Mouse (Mus musculus) thymus, postnatal 0 days (tissue): ENCODE results near the gene Pycr1. TPM values are rescaled to one million over a fixed set of nuclear protein-coding genes. Genes with fewer than 3 reads are reported as not detected.

Source experiments
- DNase-seq: peaks from one replicate; pipeline ENCODE4 v3.0.0-alpha.2; 2015; ENCODE audit warnings: low spot score
- polyA plus RNA-seq: library from polyadenylated mRNA; unstranded; fragments of >200 nt; fragmentation: Nextera tagmentation; extraction: Ambion mirVana; gene quantifications from 2 replicates; pipeline ENCODE4 v1.2.1, GENCODE M21; 2015

Gene Pycr1
- polyA plus RNA-seq, 1 experiment from 2014 or later, result 1.7 TPM

DNA sequence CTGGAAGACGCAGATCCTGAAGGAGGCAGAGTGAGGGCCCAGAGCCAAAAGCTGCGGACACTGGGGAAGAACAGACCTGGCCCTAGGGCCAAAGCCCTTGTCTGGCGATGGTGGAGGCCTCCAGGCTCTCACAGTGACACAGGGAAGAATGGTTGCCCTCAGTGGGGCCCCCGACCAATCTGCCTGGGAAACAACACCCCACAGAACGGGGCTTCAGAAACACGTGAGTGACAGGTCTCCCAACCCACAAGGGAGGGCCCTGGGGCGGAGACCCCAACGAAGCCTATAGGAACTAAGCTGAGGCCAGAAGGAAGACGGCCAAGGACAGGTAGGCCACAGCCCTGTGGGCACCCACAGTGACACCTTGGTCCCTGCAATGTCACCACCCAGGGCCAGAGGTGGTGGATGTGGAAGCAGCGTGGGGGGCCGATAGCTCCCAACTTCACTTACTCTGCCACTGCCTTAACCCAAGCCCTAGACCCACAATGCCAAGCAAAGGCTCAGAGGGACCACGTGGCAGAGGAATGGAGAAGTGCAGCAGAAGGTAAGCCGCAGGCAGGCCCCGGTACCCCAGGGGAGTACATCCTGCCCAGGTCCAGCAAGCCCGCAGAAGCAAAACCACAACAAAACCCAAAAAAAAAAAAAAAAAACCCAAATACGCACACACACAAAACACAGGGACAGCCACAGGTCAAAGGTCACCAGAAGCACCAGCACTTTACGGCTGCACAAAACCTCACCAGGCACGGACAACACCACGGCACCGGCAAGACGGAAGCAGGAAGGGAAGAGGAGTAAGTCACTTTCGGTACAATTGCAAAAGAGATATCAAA, 15.9 kb downstream of the Pycr1 start:
- DNase-seq, result peak; percentile 80

- no peak for DNase-seq
Observed at GRCm38 (mm10) chr11:120626785-120627467, 16.6 kb downstream of the Pycr1 start.

- DNase-seq, result no peak
Observed at GRCm38 (mm10) chr11:120625152-120625775, 18.3 kb downstream of the Pycr1 start, which contains the start of gene Sirt7. TSS of gene Sirt7 (minus strand) at chr11:120625240.

GRCm38 (mm10) chr11:120624680-120625111, 18.9 kb downstream of the Pycr1 start:
- peak; percentile 88 for DNase-seq

GRCm38 (mm10) chr11:120623961-120624679, 19.4 kb downstream of the Pycr1 start:
- DNase-seq, result peak; percentile 77

GRCm38 (mm10) chr11:120622805-120623204, 20.8 kb downstream of the Pycr1 start:
- DNase-seq, result no peak

- DNase-seq, result no peak
Observed at GRCm38 (mm10) chr11:120620195-120620594, 23.4 kb downstream of the Pycr1 start.

- no peak for DNase-seq
Observed at GRCm38 (mm10) chr11:120618619-120619535, 24.7 kb downstream of the Pycr1 start.

DNA sequence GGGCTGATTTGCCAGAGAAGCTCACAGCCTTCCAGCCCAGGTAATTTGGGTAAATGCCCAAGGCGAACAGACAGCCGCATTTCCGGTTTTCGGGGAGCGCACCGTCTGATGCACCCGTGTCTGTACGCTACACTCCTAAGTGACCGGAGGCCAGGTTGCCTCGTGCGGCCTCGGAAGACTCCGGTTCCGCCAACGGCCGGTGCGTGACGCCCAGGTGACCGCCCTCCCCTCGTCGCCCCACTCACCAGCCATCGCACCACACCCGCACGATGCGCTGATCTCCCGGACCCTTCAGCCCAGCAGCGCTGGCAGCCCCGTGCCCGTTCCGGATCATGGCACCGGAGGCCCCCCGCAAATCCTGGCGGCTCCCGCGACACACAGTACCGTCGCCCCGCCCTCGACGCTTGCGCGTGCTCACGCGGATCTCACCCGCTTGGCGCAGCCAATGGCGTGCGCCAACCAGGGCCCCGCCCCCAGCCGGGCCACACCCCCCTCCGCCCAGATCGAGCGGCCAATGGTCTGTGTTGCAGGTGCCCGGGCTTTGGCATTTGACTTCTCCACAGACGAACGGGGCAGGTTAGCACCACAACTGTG, 26.0 kb downstream of the Pycr1 start, which contains the start of gene Pcyt2:
TSS of gene Pcyt2 (minus strand) at position 418 of the 594 bp plus-strand sequence.
- peak; percentile 94 for DNase-seq

DNA sequence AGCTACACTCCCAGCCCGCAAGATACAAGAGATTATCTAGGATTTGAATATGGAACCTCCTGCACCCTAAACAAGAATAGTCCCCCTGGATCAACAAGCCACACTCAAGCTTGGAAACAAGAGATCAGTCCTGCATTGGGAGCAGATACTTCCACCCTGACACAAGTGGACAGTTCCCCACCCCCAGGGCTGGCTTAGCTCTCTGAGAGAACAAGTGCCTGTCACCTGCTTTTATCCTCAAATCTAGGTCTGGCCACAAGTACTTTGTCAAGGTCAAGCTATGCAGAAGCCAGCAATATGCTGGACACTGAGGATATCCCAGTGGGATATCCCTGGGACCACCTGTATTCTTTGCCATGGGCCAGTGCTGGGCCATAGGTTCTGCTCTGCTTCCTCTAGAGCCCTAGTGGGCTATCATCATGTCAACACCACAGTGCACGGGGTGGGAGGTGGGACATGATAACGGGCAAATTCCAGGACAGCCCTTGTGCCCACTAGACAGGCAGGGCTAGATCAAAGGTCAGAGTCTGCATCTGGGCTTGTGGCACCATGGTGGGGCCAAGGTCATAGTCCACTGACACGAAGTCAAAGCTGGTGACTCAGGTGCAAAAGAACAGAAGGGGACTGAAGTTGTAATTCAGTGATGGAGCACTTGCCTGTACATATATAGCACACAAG, 26.8 kb downstream of the Pycr1 start:
- DNase-seq, result no peak

GRCm38 (mm10) chr11:120615606-120616203, 27.9 kb downstream of the Pycr1 start:
- no peak for DNase-seq

DNA sequence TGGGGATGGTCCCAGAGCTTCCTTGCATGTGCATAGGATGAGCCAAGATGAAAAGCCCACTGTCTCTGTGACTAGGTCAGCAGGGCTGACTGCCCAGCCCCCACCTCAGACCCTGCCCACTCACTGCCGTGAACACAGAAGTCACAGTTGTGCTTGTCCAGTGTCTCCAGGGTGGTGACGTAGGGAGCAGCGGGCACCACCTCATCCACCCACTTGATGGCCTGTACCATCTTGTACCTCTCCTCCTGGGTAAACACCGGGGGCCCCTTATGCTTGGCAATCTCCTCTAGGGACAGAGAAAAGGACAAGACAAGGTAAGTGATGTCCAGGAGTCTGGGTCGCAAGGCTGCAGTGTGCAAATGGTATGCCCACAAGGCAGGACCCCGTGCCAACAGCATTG, 28.4 kb downstream of the Pycr1 start:
- DNase-seq, result no peak

DNA sequence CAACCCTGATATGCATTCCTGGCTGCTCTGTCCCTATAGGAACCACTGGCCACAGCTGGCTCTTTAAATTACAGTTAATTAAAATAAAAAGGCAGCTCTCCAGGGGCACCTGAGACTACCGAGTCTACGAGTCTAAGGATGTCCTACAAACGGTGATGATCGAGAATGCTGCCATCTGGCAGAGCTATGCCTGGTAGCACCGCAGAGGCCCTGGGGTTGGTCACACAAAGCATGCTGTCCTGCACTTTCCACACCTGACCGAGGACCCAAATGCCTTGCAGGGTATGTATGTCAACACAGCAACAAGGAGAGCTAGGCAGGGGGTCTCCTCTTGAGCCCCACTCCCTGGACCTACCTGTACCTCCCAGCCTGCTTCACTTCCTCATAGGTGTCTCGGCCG, 29.6 kb downstream of the Pycr1 start:
- DNase-seq, result no peak

DNA sequence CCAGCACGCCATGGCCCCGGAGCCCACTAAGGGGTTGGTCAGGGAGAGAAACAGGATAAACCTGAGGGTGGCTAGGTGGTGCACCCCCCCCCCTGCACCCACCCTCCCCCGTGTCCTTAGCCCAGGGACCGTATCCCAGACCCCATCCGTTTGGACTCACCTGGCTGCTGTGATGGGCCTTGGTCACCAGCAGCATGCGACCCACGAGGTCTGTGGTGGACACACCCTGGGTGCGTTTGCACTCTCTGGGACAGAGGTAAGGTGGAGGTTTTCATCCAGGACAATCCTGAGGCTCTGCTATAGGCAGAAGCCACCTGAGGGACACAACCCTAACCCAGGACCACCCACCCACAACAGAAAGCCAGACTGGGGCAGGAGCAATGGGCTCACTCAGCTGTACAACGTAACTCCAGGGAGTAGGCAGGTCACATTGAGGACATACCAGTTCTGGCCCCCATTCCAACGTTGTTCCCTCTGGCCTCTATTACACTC, 30.0 kb downstream of the Pycr1 start:
- no peak for DNase-seq

- DNase-seq, result peak; percentile 75
Observed at GRCm38 (mm10) chr11:120612763-120613162, 30.8 kb downstream of the Pycr1 start.

GRCm38 (mm10) chr11:120610477-120611046, 33.0 kb downstream of the Pycr1 start:
- no peak for DNase-seq

DNA sequence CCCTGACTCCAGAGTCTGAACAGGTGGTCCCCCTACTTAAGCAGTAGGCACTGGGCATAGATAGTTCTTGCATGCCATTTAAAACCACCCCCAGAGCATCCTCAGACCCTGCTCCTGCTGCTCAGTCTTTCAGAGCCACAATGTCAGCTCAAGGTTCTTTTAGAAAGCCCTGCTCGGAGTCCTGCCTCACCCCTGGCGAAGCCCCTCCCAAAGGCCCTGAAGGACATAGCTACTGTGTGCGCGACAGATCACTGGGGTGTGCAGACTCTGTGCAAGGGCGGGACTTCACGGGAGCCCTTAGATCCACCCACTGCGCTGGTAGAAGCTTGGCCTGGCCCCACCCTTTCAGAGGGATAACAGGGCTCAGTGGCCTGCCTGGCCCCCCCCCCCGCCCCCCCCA, 34.3 kb downstream of the Pycr1 start:
- no peak for DNase-seq
